Mouse (Mus musculus) CH12.LX (cell line): ENCODE measurements around the gene Msmp. TPM values are rescaled to one million over a fixed set of nuclear protein-coding genes. Genes with fewer than 3 reads are reported as not detected.

Experiments
- DNase-seq: peaks from one replicate; pipeline ENCODE4 v3.0.0-alpha.2; 2013; ENCODE audit errors: extremely low read depth
- H3K27ac ChIP-seq: 2 replicates; pipeline ENCODE4 v1.5.1; 2012; ENCODE audit warnings: low read depth, mild to moderate bottlenecking, control low read depth, moderate library complexity; ENCODE audit not compliant: insufficient read depth
- H3K27me3 ChIP-seq: replicated peaks from 2 replicates; pipeline ENCODE3; 2012; ENCODE audit warnings: inconsistent platforms
- H3K36me3 ChIP-seq, 2 experiments: replicated peaks in 1 of 2; 2 replicates each; pipeline versions ENCODE3 to v1.6.1; 2012; ENCODE audit warnings: inconsistent platforms in 1 of 2, low read length in 1 of 2, mild to moderate bottlenecking in 1 of 2, mixed read lengths in 1 of 2, moderate library complexity in 1 of 2; ENCODE audit not compliant: control insufficient read depth in 1 of 2, insufficient read depth in 1 of 2
- H3K4me1 ChIP-seq, 2 experiments: 2 replicates each; pipeline ENCODE4 v1.6.1; 2012; ENCODE audit warnings: inconsistent platforms in 1 of 2, moderate library complexity in 1 of 2; ENCODE audit not compliant: insufficient read depth in 2 of 2, control insufficient read depth in 1 of 2
- H3K4me2 ChIP-seq: 2 replicates; pipeline ENCODE4 v1.6.1; 2012; ENCODE audit warnings: low read depth, mild to moderate bottlenecking, control low read depth; ENCODE audit not compliant: poor library complexity, insufficient read depth, severe bottlenecking
- H3K4me3 ChIP-seq, 3 experiments: fragments of 150-350 bp in 1 of 3; sonication (generic) in 1 of 3; replicated peaks in 1 of 3; 2 replicates each; pipeline versions ENCODE3 to v1.5.1; 2011 to 2012; ENCODE audit warnings: low read depth in 2 of 3, low read length in 2 of 3, mild to moderate bottlenecking in 2 of 3, moderate library complexity in 2 of 3, control low read depth in 1 of 3, improper control_type of control experiment in 1 of 3, inconsistent platforms in 1 of 3, mixed read lengths in 1 of 3; ENCODE audit not compliant: poor library complexity in 1 of 3
- H3K79me2 ChIP-seq: replicated peaks from 2 replicates; pipeline ENCODE4 v1.6.1; 2012; ENCODE audit warnings: mild to moderate bottlenecking, moderate library complexity; ENCODE audit not compliant: control insufficient read depth, poor library complexity, insufficient read depth, severe bottlenecking; ENCODE audit errors: extremely low read depth
- H3K9ac ChIP-seq: 2 replicates; pipeline ENCODE4 v1.6.1; 2012; ENCODE audit warnings: low read depth, mild to moderate bottlenecking, control low read depth, moderate library complexity; ENCODE audit not compliant: insufficient read depth
- H3K9me3 ChIP-seq: replicated peaks from 2 replicates; pipeline ENCODE3; 2012; ENCODE audit warnings: low read length, inconsistent platforms, mixed read lengths
- BHLHE40 ChIP-seq: IDR thresholded peaks from 2 replicates; pipeline ENCODE4 v1.6.1; 2011; ENCODE audit warnings: mild to moderate bottlenecking, low read depth, low read length, improper control_type of control experiment
- CHD2 ChIP-seq: IDR thresholded peaks from 2 replicates; pipeline ENCODE4 v1.6.1; 2011; ENCODE audit warnings: low read length, improper control_type of control experiment
- E2F4 ChIP-seq: IDR thresholded peaks from 2 replicates; pipeline ENCODE4 v1.6.1; 2011; ENCODE audit warnings: low read depth, low read length, improper control_type of control experiment; ENCODE audit not compliant: insufficient replicate concordance
- ELF1 ChIP-seq: IDR thresholded peaks from 2 replicates; pipeline ENCODE4 v1.6.1; 2014; ENCODE audit warnings: low read depth, mild to moderate bottlenecking, inconsistent platforms, low read length, improper control_type of control experiment
- ETS1 ChIP-seq: conservative IDR thresholded peaks from 2 replicates; pipeline ENCODE4 v1.6.1; 2012; ENCODE audit warnings: low read depth, mild to moderate bottlenecking, inconsistent platforms, low read length, improper control_type of control experiment, moderate library complexity
- JUN ChIP-seq: IDR thresholded peaks from 2 replicates; pipeline ENCODE4 v1.6.1; 2011; ENCODE audit warnings: low read depth, mild to moderate bottlenecking, low read length, improper control_type of control experiment, moderate library complexity; ENCODE audit not compliant: insufficient read depth
- KAT2A ChIP-seq: IDR thresholded peaks from 2 replicates; pipeline ENCODE4 v1.6.1; 2012; ENCODE audit warnings: low read length, improper control_type of control experiment, inconsistent platforms; ENCODE audit not compliant: insufficient replicate concordance
- MAFK ChIP-seq: IDR thresholded peaks from 2 replicates; pipeline ENCODE4 v1.6.1; 2011; ENCODE audit warnings: low read length, improper control_type of control experiment; ENCODE audit not compliant: insufficient replicate concordance
- MAX ChIP-seq: IDR thresholded peaks from 2 replicates; pipeline ENCODE4 v1.6.1; 2011; ENCODE audit warnings: low read length, improper control_type of control experiment
- MAZ ChIP-seq: IDR thresholded peaks from 2 replicates; pipeline ENCODE4 v1.6.1; 2012; ENCODE audit warnings: low read depth, mild to moderate bottlenecking, inconsistent platforms, low read length, improper control_type of control experiment, moderate library complexity
- MEF2A ChIP-seq: IDR thresholded peaks from 2 replicates; pipeline ENCODE4 v1.6.1; 2014; ENCODE audit warnings: low read depth, mild to moderate bottlenecking, inconsistent platforms, low read length, improper control_type of control experiment, borderline replicate concordance
- MXI1 ChIP-seq: IDR thresholded peaks from 2 replicates; pipeline ENCODE4 v1.6.1; 2011; ENCODE audit warnings: mild to moderate bottlenecking, low read depth, low read length, improper control_type of control experiment
- POLR2A ChIP-seq: IDR thresholded peaks from 2 replicates; pipeline ENCODE4 v1.6.1; 2011; ENCODE audit warnings: low read depth, mild to moderate bottlenecking, improper control_type of control experiment, low read length
- POLR2AphosphoS2 ChIP-seq: IDR thresholded peaks from 2 replicates; pipeline ENCODE4 v1.6.1; 2011; ENCODE audit warnings: low read depth, low read length, improper control_type of control experiment
- RCOR1 ChIP-seq: conservative IDR thresholded peaks from 2 replicates; pipeline ENCODE4 v1.6.1; 2012; ENCODE audit warnings: low read depth, mild to moderate bottlenecking, inconsistent platforms, low read length, improper control_type of control experiment
- SIN3A ChIP-seq: IDR thresholded peaks from 2 replicates; pipeline ENCODE4 v1.6.1; 2012; ENCODE audit warnings: low read length, improper control_type of control experiment, inconsistent platforms
- UBTF ChIP-seq: IDR thresholded peaks from 2 replicates; pipeline ENCODE4 v1.6.1; 2012; ENCODE audit warnings: low read depth, mild to moderate bottlenecking, inconsistent platforms, low read length, improper control_type of control experiment, moderate library complexity
- USF2 ChIP-seq: conservative IDR thresholded peaks from 2 replicates; pipeline ENCODE4 v1.6.1; 2011; ENCODE audit warnings: low read depth, low read length, improper control_type of control experiment
- ZC3H11A ChIP-seq: IDR thresholded peaks from 2 replicates; pipeline ENCODE4 v1.6.1; 2012; ENCODE audit warnings: low read depth, mild to moderate bottlenecking, inconsistent platforms, low read length, improper control_type of control experiment
- ZKSCAN1 ChIP-seq: IDR thresholded peaks from 2 replicates; pipeline ENCODE4 v1.6.1; 2012; ENCODE audit warnings: low read depth, inconsistent platforms, low read length, improper control_type of control experiment, borderline replicate concordance
- ZMIZ1 ChIP-seq: IDR thresholded peaks from 2 replicates; pipeline ENCODE4 v1.6.1; 2012; ENCODE audit warnings: low read depth, mild to moderate bottlenecking, inconsistent platforms, low read length, improper control_type of control experiment
- ZNF384 ChIP-seq: IDR thresholded peaks from 2 replicates; pipeline ENCODE4 v1.6.1; 2012; ENCODE audit warnings: low read depth, low read length, improper control_type of control experiment, inconsistent platforms
- dilution Hi-C: fragments of 300-500 bp; cut with MboI; formaldehyde crosslinking; loops from 2 replicates; pipeline ENCODE4 v1.14.3; 2020; ENCODE audit warnings: low sequenced_read_pairs; ENCODE audit not compliant: extremely low pct_unique_long_range_greater_than_20kb, extremely low pct_ligation_motif_present
- in situ Hi-C: fragments of 300-500 bp; cut with MboI; formaldehyde crosslinking; loops from 3 replicates; pipeline ENCODE4 v1.14.3; 2019; ENCODE audit warnings: low sequenced_read_pairs, low pct_ligation_motif_present, low pct_unique_long_range_greater_than_20kb, mixed read lengths
- polyA plus RNA-seq: library from polyadenylated mRNA; unstranded; fragments of >175 nt; gene quantifications from 2 replicates; pipeline ENCODE4 v1.2.1, GENCODE M21; 2012; ENCODE audit warnings: low read depth; ENCODE audit not compliant: insufficient read length
- total RNA-seq, 2 experiments: library from RNA; depleted of rRNA; stranded (reverse); fragments of 300-350 nt in 1 of 2; fragments of >200 nt in 1 of 2; gene quantifications; 2 replicates each; pipeline ENCODE4 v1.2.3; 2012 to 2014

Gene Msmp
- total and polyA plus RNA-seq, 3 experiments, result 0.72 to 5.9 TPM; not detected in 1

DNA sequence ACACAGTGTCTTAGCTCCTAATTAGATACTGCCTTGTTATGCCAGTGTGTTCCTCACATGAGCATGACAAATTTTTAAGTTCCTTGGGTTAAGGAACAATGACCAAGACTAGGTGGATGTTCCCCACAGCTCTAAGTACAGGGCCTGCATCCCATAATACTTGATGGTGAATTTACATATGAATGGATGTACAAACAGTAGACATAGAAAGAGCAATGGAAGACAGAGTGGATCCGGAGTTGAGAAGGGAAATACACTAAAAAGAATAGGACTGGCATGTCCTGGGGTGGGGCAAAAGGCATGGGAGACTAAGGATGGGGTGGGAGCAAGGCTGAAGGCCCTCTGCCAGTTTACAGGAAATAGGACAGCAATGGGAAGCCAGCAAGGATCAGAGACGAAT is 8.9 kb downstream of the Msmp start:
- no peak overlapping the region for H3K9ac ChIP-seq
- no peak for DNase-seq
- H3K79me2 ChIP-seq, result peaks cover 7% of the 10 kb centered on the region
- in situ Hi-C loops (no loop called here), dilution Hi-C loops (no loop called here)
- H3K9me3 ChIP-seq, result no peaks in the 10 kb centered on the region
- H3K36me3 ChIP-seq, result peaks cover 20 to 57% of the 10 kb centered on the region in 2 experiments
- H3K4me2 ChIP-seq, result no peak overlapping the region
- H3K27ac ChIP-seq, result no peak overlapping the region
- no peak for TF ChIP-seq ZC3H11A
- TF ChIP-seq ETS1, result no peak
- TF ChIP-seq ZKSCAN1, result no peak
- TF ChIP-seq USF2, result no peak
- no peak for TF ChIP-seq MAZ
- TF ChIP-seq UBTF, result no peak
- no peak for TF ChIP-seq KAT2A
- no peak for TF ChIP-seq JUN
- TF ChIP-seq MAX, result no peak
- no peak for TF ChIP-seq CHD2
- TF ChIP-seq MAFK, result no peak
- H3K27me3 ChIP-seq, result no peaks in the 10 kb centered on the region
- H3K4me3 ChIP-seq, result no peak overlapping the region
- H3K4me1 ChIP-seq, result peaks cover 14 to 39% of the 10 kb centered on the region in 2 experiments

GRCm38 (mm10) chr4:43573561-43573960 is 10.7 kb downstream of the Msmp start:
- peaks cover 9 to 28% of the 10 kb centered on the region in 2 experiments for H3K4me1 ChIP-seq
- H3K79me2 ChIP-seq, result peaks cover 4% of the 10 kb centered on the region; the same call in 1 of the 2 replicates
- H3K36me3 ChIP-seq, result peaks cover 36 to 70% of the 10 kb centered on the region in 2 experiments
- TF ChIP-seq ELF1 (no peak), MAFK (no peak), ZMIZ1 (no peak), RCOR1 (no peak), SIN3A (no peak), ETS1 (no peak), UBTF (no peak), MEF2A (no peak), MAZ (no peak), BHLHE40 (no peak), POLR2AphosphoS2 (no peak), MXI1 (no peak), E2F4 (no peak), POLR2A (no peak), ZNF384 (no peak), ZKSCAN1 (no peak)
- H3K27me3 ChIP-seq, result no peaks in the 10 kb centered on the region
- H3K4me3 ChIP-seq, result no peak overlapping the region
- H3K4me2 ChIP-seq, result no peak overlapping the region
- no peak for DNase-seq
- no peak overlapping the region for H3K9ac ChIP-seq
- H3K9me3 ChIP-seq, result no peaks in the 10 kb centered on the region
- H3K27ac ChIP-seq, result no peak overlapping the region
- dilution Hi-C loops, result no loop called here
- in situ Hi-C loops, result loop anchor here (25.0 kb wide), 1 partner anchor 561 kb away; the partner anchor contains the start of genes Fancg and Vcp
